Mouse (Mus musculus): ENCODE data around the gene Greb1.

Greb1 gene

DNA sequence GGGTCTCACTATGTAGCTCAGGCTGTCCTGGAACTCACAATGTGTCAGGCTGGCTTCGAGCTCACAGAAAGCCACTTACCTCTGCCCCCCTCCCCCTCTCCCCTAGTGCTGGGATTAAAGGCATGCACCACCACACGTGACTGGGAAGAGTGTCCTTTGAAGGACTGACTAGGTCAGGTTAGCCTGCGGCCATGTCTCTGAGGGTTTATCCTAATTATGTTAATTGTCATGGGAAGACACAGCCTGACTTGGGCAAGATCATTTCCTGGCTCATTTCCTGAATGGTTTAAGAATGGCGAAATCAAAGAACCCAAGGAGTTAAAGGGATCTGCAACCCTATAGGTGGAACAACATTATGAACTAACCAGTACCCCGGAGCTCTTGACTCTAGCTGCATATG lies 105.9 kb downstream of the Greb1 start:
- DNase-seq (ENCODE audit: low spot score): no peak

DNA sequence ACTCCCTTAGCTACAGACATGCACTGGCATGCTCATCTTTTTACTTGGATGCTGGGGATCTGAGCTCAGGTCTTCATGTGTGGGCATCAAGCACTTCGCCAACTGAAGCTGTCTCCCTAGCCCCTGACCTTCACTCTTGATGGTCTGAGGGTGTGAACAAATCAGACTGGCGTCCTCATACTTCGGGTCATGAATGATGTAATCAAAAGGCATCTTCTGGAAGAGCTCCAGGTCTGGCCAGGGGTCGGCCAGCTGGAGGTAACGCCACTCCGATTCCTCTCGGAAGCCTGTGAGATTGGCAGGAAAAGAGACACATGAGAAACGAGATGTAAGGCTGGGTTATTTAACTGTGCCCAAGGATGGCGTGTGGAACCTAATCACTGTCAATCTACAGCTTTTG lies 110.1 kb downstream of the Greb1 start:
- DNase-seq (ENCODE audit: low spot score): no peak

DNA sequence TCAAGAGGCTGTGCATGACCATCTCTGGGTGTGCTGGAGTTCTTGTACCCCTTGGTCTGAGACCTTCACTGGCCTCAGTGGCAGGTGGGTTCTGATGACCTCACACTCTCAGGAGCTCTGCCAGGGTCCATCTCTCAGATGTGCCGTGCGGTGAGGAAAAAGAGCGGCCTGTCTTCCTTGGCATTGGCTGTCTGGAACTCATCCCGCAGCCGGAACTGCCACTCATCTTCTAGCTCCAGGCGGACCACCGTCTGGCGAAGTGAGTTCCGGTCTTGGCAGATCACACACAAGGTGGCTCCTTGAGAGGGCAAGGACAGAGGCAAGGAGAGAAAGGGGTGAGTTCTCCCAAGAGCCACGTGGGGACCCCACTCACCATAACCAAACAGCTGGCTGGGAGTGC lies 128.4 kb downstream of the Greb1 start:
- no peak for DNase-seq (ENCODE audit: low spot score)

DNA sequence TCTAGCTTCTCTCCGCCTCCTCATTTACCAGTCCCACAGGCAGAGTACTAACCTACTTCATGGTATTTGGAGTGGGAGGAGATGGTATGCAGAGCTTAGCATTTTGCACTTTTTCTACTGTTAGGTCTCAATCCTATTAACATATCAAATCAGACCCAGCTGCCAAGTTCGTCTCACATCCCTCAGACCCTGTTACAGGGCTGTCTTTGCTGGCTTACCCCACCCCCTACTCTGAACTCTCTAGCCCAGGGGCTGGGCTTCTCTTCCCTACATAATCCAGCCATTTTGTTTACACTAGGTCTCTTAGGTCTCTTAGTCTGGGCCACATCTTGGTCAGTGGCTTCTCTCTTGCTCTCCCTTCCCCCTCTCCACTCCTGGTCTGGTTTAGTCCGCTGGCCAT lies 131.5 kb downstream of the Greb1 start:
- DNase-seq (ENCODE audit: low spot score): no peak

DNA sequence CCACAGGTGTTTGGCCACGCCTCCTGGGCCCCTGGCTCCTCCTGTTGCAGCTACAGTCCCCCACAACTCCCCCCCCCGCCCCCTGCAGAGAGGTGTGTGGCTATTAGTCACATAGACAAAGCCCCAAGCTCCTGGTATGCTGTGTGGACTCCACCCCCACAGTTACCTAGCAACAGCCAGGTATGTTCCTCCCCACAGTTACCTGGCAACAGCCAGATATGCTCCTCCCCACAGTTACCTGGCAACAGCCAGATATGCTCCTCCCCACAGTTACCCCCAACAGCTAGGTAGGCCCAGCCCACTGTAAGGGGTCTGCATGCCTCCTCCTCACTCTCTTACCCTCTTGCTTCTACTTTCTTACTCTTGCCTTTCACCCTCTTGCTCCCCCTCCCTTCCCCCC lies 135.7 kb downstream of the Greb1 start:
- DNase-seq (ENCODE audit: low spot score): peak; percentile 43

DNA sequence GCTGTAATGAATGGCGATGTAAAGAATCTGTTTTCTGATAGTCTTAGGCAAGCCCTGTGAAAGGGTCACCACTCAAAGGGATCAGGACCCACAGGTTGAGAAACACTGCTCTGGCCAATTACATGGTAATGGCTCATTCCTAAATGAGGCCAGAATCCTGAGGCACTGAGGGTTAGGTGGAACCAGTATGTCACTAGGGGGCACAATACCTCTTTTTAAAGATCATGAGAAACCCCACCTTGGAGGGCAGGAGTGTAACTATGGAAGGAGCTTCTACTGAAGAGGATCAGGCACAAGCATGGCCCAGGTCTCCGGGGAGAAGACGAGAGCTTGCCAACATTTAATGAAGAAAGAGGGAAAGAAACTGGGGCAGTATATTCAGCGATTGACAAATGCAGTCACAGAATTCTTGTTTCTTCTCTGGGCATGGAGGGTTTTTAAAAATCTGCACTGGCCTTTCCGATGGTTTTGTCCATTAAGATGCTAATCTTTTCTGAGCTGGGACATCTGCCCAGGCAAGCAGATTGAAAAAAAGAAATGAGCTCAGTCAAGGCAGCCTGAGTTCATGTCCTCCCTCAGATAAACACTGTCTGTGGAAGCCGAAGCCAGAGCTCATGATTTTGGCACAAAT lies 137.6 kb downstream of the Greb1 start:
- no peak for DNase-seq (ENCODE audit: low spot score)

DNA sequence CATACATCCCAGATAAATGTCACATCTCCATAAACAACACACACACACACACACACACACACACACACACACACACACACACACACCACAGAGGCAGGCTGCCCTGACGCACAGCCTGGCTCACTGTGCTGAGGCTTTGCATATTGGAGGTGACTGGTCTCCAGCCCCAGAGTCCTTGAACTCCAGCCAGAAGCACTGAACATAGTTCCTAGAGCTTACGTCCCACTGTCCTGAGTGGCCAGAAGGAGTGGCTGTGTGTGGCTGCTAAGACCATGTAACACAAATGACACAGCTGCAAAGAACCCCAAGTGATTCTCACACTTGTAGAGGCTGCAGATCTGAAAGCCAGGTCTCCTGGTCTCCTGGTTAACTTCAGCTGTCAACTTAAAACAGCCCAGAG lies 138.8 kb downstream of the Greb1 start:
- DNase-seq (ENCODE audit: low spot score): no peak

DNA sequence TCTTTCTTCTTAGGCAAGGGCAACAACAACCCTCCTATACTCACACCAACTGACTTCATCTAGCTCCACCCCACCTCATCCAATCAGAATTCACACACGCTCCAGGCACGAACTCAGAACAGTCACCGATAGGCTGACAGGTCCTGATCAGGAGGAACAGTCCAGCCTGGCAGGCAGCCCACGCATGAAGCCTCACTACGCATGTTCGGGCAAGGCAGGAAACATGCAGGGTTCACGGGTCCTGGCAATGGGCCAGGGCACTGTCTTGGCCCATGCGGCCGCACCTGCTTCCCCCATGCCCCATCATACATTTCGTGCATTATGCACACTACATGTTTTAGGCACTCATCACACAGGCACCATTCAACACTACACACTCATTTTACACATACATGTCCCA lies 139.2 kb downstream of the Greb1 start:
- no peak for DNase-seq (ENCODE audit: low spot score)

DNA sequence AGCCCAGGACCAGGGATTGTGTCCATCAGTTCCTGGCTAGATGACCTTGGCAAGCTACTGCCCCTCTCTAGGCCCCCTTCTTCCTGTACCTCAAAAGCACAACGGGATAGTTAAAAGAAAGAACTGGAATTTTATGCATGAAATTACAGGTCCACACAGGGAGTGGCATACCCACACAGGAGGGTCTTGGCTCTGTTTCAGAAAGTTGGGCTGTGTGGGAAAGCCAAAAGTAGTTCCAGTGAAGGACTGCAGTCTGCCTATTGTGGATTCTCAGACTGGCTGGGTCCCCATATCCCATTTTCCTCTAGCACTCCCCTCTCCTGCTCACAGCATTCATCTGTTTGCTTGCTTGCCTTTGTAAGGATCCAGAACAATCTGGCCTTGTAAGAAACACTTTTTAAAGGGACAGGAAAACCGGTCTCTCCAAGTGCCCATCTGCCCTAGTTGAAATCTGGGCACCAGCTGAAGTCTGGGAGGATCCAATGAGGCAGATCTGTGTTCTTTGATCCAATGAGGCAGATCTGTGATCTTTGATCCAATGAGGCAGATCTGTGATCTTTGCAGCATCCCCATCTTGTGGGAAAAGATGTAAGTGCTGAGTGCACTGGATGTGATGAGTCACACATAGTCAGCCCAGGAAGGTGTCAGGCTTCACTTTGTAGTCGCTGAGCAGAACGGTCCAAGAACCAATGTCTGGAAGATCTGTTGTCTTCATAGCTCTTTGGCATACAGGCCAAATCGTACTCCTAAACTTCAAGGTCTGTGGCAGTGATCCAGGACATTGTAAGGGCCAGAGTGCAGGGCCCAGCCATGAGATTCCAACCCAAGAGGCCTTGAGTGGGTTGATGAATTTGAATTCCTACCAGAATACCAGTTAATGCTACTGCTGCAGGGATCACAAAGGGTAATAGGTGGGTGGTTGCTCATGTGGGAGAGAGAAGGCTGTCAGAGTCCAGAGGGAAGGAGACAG lies 143.5 kb downstream of the Greb1 start:
- no peak for DNase-seq (ENCODE audit: low spot score)

DNA sequence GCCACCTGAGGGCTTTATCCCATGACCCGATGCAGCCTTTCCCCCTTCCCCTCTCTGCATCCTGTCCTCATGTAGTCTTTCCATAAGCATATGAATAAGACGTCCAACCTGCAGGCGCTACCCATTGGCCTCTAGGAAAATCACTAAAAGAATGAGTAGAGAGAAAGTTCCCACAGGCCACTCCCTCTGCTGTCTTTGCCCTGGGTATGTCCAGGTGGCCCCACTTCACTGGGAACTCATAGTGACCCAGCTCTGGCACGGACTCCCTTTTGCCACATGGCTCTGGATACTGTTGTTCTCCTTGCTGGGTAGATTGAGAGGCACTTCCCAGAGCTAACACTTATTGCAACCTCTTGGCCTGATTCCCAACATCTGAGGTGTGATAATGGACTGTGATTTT lies 145.1 kb downstream of the Greb1 start:
- no peak for DNase-seq (ENCODE audit: low spot score)

DNA sequence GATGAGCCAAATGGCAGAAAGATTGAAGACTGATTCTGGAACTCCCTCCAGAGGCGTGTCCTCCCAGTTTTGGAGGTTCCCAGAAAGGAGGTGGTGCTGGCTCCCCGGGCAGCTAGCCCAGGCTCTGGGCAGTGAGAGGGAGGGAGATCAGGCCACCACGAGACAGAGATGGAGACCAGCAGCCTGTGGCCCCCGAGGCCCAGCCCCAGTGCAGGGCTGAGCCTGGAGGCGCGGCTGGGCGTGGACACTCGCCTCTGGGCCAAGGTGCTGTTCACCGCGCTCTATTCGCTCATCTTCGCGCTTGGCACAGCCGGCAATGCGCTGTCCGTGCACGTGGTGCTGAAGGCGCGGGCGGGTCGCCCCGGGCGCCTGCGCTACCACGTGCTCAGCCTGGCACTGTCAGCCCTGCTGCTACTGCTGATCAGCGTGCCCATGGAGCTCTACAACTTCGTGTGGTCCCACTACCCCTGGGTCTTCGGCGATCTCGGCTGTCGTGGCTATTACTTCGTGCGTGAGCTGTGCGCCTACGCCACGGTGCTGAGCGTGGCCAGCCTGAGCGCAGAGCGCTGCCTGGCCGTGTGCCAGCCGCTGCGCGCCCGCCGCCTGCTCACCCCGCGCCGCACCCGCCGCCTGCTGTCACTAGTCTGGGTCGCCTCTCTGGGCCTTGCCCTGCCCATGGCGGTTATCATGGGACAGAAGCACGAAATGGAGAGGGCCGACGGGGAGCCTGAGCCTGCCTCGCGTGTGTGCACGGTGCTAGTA lies 147.2 kb downstream of the Greb1 start, which contains the start of gene Ntsr2:
Gene Ntsr2, plus strand, starts transcription at position 51 of the 762 bp plus-strand sequence.
- peak; percentile 79 for DNase-seq (ENCODE audit: low spot score)

DNA sequence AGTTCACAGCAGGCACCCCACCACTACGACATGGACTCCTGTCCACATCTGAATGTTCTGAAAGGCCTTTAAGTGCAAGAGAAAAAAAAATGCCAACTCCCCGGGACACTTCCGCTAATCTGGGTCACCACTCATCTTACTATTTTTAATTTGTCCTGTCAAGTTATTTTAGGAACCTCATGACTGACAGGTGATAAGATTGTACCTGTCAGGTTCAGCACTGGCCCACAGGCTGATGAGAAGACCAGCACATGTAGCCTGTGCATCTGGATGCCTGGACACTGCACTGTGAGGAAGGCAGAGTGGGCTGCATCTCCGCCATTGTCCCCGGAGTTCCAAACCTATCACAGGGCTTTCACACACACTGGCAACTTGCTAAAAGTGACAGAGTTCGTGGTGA lies 150.9 kb downstream of the Greb1 start:
- DNase-seq (ENCODE audit: low spot score): no peak

DNA sequence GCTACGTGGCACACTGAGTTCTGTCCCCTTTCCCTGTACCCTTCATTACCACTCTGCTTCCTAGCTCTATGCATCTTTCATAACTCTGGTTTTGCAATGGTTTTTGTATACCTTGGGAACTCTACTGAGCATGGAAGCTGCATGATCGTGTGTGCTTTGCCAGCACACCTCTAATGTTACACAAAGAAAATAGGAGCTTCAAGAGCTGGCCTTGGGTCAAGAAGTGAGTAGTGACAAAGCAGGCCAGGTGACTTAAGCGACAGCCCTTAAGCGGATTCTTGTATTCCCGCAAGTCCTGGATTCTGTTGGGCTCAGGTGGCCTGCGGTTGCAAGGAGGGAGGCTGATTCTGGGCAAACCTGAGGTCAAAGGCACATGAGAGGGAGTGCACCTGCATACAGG lies 152.4 kb downstream of the Greb1 start:
- no peak for DNase-seq (ENCODE audit: low spot score)

DNA sequence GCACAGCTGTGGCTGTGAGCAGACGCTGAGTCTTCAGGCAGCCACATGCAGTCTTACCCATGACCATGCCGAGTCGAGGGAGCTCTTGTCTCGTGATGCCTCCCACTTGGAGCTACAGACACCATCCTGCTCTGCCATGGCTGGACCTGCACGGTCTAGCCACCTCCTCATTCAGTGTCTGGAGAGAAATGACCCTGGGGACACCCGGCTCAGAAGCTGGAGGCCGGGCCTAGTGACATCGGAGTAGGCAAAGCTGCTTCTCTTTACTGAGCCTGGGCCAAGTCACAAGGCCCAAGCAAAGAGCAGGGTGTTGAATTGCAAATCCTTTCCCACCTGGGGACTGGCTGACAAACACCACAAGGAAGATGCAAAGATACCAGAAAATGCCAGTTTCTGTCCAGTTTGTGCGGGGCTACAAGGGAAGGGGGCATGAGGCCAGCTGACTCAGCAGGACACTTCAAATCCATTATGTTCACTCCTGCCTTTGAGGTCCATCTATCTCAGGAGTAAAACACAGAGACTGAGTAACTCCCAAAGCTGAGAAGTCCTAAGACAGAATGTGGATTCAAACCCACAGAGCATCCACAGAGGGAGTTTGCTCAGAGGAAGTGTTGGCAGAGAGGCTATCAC lies 153.8 kb downstream of the Greb1 start:
- DNase-seq (ENCODE audit: low spot score): no peak

DNA sequence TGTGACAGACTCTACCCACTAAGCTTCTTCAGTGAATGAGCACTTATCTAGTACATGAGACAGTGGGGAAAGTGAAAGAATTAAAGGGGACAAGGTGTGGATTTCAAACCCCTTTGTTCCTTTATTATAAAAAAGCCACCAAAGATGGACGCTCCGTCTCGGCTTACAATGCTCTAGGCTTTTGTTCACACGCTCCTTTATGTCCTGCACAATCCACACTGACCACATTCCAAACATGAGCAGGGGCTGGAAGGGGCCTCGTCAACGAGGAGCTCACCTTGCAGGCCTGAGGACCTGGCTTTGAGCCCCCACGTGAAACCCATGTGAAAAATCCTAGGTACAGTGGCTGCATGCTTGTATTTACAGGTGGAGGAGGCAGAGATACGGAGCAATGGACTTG lies 156.0 kb downstream of the Greb1 start:
- DNase-seq (ENCODE audit: low spot score): peak; percentile 22

DNA sequence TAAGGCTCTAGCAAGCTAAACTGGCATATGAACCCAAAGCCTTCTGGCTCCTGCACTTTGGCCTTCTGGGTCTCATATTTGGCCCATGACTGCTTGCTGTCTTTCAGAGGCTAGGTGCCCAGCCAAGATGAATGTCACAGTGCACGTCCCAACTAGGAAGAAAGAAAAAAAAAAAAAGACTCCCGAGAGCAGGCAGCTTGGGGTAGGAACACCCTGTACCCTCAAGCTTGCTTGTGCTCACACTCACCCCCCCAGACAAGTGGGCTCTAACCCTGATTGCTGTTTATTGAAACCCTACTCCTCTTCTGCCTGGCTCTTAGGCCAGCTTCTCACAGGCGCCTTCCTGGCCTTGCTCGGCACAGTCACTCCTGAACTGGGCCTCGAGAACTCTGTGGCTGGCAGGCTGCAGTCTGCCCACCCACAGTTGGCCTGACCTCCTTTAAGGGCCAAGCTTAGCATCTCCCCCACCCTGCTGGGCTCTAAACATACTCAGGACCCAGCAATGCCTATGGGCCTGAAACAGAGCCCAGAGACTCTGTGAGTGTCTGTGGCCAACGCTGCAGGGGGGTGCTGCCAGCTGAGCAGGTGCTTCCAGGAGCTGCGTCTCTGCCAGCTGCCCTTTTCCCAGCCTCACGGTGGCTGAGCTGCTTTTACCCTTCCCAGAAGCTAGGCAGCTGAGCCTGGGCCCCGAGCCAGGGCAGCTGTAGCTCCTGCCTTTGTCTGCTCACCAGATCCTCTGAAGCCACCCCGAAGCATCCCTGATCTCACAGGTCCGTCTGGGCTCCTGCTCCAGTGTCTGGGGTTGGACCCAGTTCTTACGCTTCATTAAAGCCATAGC lies 157.0 kb downstream of the Greb1 start:
- no peak for DNase-seq (ENCODE audit: low spot score)

DNA sequence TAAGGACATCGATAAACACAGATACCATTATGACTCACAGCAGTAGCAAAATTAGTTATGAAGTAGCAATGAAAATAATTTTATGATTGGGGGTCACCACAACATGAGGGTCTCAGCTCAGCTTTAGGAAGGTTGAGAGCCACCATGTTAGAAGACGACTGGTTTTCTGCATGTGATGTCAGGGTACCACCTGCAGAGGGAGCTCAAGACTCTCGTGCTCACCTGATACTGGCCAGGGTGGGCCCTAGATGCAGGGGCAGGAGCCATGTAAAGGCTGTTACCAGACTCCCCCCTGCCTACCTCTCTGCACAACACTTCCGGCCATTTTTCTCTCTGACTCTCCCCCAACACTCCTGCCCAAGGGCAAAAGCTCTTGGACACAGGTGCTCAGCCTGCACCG lies 158.7 kb downstream of the Greb1 start:
- peak; percentile 27 for DNase-seq (ENCODE audit: low spot score)

DNA sequence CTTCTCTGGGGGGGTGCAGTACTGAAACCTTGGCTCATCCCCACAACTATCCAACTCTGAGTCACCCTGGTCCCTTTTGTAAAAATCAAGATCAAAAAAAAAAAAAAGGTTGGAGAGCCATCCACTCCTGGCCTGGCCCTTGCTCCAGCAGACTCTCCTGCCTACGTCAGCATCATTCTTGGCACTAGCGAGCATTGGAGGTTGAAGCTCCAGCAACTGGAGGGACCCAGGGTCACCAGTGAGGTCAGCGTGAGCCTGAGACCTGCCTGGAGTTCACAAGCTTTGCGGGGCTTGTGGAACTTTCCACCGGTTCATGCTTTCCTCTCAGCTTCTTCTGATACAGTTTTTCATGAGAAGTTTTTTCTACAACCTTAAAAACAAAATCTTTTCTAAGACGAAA lies 160.6 kb downstream of the Greb1 start:
- no peak for DNase-seq (ENCODE audit: low spot score)

DNA sequence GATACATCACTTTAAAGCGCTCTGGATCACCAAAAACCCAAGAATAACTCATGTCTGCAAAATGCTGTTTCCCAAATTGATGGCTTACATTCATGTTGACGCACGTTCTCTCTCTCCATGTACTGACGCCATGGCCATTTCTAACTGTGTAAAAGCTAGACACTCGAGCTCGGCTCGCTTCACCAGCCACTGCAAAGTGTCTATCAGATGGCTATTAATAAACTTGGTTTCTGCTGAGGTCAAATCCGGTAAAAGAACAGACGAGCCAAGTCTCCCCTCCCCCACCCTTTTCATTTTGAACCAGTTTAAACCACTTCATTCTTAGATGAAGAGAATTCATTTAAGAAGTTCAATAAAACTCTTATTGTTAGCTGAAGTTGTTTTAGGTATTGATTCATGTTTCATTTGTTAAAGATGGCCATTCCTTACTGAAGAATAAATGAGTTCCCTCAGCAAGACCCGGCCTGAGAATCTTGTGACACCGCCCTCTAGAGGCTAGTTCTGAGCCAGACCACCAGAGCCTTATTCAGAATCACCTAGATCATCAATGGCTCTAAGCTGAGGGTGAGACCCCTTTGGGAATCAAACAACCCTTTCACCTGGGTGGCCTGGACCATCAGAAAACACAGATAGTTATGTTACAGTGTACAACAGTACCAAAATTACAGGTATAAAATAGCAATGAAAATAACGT lies 161.5 kb downstream of the Greb1 start:
- peak; percentile 47 for DNase-seq (ENCODE audit: low spot score)

DNA sequence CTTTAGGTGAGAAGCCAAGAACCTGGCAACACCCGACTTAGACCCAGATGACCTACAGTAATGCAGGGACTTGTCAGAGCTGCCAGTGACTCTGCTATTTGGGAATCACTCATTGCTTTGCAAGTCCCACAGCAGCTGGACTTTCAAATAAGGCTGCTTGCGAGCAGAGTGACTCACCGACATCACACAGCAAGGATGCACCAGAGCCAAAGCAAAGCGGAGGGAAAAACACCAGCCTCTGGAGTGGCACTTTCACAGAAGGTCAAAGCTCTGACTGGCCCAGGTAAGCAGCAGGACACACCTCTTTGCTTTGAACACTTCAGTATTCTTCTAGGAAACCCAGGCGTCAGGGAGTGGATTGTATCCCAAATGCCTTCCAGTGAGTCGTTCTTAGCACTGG lies 164.9 kb downstream of the Greb1 start:
- DNase-seq (ENCODE audit: low spot score): no peak

Data from embryo, embryonic 10 days (tissue).